ENCODE assay signal across 8 mouse cellular contexts in the genomic region with DNA sequence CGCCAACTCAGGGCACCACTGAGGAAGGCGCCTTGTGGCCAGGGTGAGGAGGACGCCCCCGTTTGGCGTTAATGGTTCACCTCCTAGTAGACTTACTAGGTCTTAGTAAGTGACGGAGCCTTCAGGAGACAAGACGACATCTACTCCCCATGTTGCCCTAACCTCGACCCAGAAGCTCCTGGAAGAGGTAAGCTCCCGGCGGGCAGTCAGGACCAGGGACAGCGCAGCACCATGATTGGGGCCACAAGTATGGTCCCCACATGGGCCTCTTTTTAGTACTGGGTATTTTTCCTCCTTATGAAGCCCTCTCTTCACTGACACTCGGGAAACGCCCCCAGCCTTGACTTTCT. TPM values are rescaled to one million over a fixed set of nuclear protein-coding genes. Genes with fewer than 3 reads are reported as not detected.
A peak's percentile ranks its signal among the peaks of the same experiment; 100 is the strongest.
DNase-seq lines count a peak whose midpoint lies in the region; ATAC-seq lines count a peak whose summit lies in the region.

No protein-coding gene starts in this region.

- H3K27me3 ChIP-seq in heart, embryonic 13.5 days (replicated peaks): peaks cover 58% of the 10 kb centered on the region
- H3K27me3 ChIP-seq in hindbrain, embryonic 11.5 days (ENCODE audit: control insufficient read depth, insufficient read depth, low read length): peaks cover 7% of the 10 kb centered on the region; the same call in 1 of the 2 replicates
- H3K27me3 ChIP-seq in liver, embryonic 16.5 days (ENCODE audit: control insufficient read depth, insufficient read depth, low read depth, low read length): peaks cover 59% of the 10 kb centered on the region
- peaks cover 13% of the 10 kb centered on the region for H3K27me3 ChIP-seq in stomach, embryonic 14.5 days (ENCODE audit: control insufficient read depth, insufficient read depth, low read length)

- H3K9ac ChIP-seq in heart, embryonic 13.5 days: no peak overlapping the region; the same call in 1 of the 2 replicates
- peak overlapping the region; percentile 93 for H3K9ac ChIP-seq in hindbrain, embryonic 11.5 days (ENCODE audit: low read depth, low read length)
- H3K9ac ChIP-seq in liver, embryonic 16.5 days (ENCODE audit: low read depth, low read length): no peak overlapping the region
- H3K9ac ChIP-seq in stomach, embryonic 14.5 days (replicated peaks; ENCODE audit: low read depth, low read length): peak overlapping the region; percentile 3; the same call in 1 of the 2 replicates

- no peak for ATAC-seq in heart, embryonic 13.5 days (ENCODE audit: extremely low read depth, insufficient number of reproducible peaks, low FRiP score, low TSS enrichment)
- ATAC-seq in hindbrain, embryonic 11.5 days (ENCODE audit: low FRiP score): peak; percentile 16
- no peak for ATAC-seq in liver, embryonic 16.5 days (ENCODE audit: low read depth)
- no peak for ATAC-seq in stomach, embryonic 14.5 days (ENCODE audit: insufficient number of reproducible peaks, insufficient read depth, low FRiP score, low read depth)

- H3K4me2 ChIP-seq in heart, embryonic 13.5 days: peak overlapping the region; percentile 83
- H3K4me2 ChIP-seq in hindbrain, embryonic 11.5 days (replicated peaks; ENCODE audit: low read depth, low read length): peak overlapping the region; percentile 90
- peak overlapping the region; percentile 62 for H3K4me2 ChIP-seq in liver, embryonic 16.5 days (ENCODE audit: low read depth, low read length)
- peak overlapping the region; percentile 96 for H3K4me2 ChIP-seq in stomach, embryonic 14.5 days (replicated peaks; ENCODE audit: low read depth, low read length)

- no peak overlapping the region for H3K27ac ChIP-seq in heart, embryonic 13.5 days (replicated peaks)
- peak overlapping the region; percentile 72 for H3K27ac ChIP-seq in hindbrain, embryonic 11.5 days (ENCODE audit: low read depth, low read length)
- no peak overlapping the region for H3K27ac ChIP-seq in liver, embryonic 16.5 days (ENCODE audit: low read length)
- no peak overlapping the region for H3K27ac ChIP-seq in stomach, embryonic 14.5 days (ENCODE audit: low read length)

- peak overlapping the region; percentile 69 for H3K4me3 ChIP-seq in heart, embryonic 13.5 days
- H3K4me3 ChIP-seq in hindbrain, embryonic 11.5 days (ENCODE audit: low read depth, low read length): peak overlapping the region; percentile 83
- peak overlapping the region; percentile 50 for H3K4me3 ChIP-seq in liver, embryonic 16.5 days (ENCODE audit: low read depth, low read length)
- peak overlapping the region; percentile 62 for H3K4me3 ChIP-seq in stomach, embryonic 14.5 days (ENCODE audit: low read depth, low read length)

- peaks cover 18% of the 10 kb centered on the region for H3K36me3 ChIP-seq in heart, embryonic 13.5 days
- peaks cover 8% of the 10 kb centered on the region for H3K36me3 ChIP-seq in hindbrain, embryonic 11.5 days (ENCODE audit: control insufficient read depth, insufficient read depth, low read length)
- no peaks in the 10 kb centered on the region for H3K36me3 ChIP-seq in liver, embryonic 16.5 days (ENCODE audit: control insufficient read depth, insufficient read depth)
- peaks cover 9% of the 10 kb centered on the region; the same call in 1 of the 2 replicates for H3K36me3 ChIP-seq in stomach, embryonic 14.5 days (ENCODE audit: control insufficient read depth, insufficient read depth, low read length)

- no peaks in the 10 kb centered on the region for H3K9me3 ChIP-seq in heart, embryonic 13.5 days
- H3K9me3 ChIP-seq in hindbrain, embryonic 11.5 days (ENCODE audit: control insufficient read depth, low read length): no peaks in the 10 kb centered on the region
- H3K9me3 ChIP-seq in liver, embryonic 16.5 days (replicated peaks; ENCODE audit: control insufficient read depth, low read length): no peaks in the 10 kb centered on the region
- H3K9me3 ChIP-seq in stomach, embryonic 14.5 days (ENCODE audit: control insufficient read depth, low read depth, low read length): no peaks in the 10 kb centered on the region

- peaks cover 33% of the 10 kb centered on the region for H3K4me1 ChIP-seq in heart, embryonic 13.5 days
- H3K4me1 ChIP-seq in hindbrain, embryonic 11.5 days (replicated peaks; ENCODE audit: control insufficient read depth, insufficient read depth, low read length): peaks cover 17% of the 10 kb centered on the region
- H3K4me1 ChIP-seq in liver, embryonic 16.5 days (ENCODE audit: control insufficient read depth, low read depth, low read length): peaks cover 9% of the 10 kb centered on the region
- H3K4me1 ChIP-seq in stomach, embryonic 14.5 days (ENCODE audit: control insufficient read depth, insufficient read depth, low read length): peaks cover 17% of the 10 kb centered on the region

- WGBS in heart, embryonic 13.5 days: 1% methylated on average over 13 of the region's 13 CpGs
- 4% methylated on average over 13 of the region's 13 CpGs for WGBS in hindbrain, embryonic 11.5 days
- 2% methylated on average over 13 of the region's 13 CpGs for WGBS in liver, embryonic 16.5 days (ENCODE audit: insufficient replicate concordance)
- 2% methylated on average over 13 of the region's 13 CpGs for WGBS in stomach, embryonic 14.5 days

- no peak for DNase-seq in heart, adult 9 months (ENCODE audit: low spot score in 2 of 2)
- DNase-seq in c-Kit-positive CD71-positive TER-119-negative erythroid progenitor cells, embryonic 14.5 days (ENCODE audit: low read depth): peak; percentile 51
- DNase-seq in hindbrain, embryonic 11.5 days (ENCODE audit: low spot score): peak; percentile 63
- DNase-seq in urinary bladder, postnatal 4 days (ENCODE audit: low spot score in 2 of 2): no peak
- DNase-seq in right cerebral cortex, adult 18-20 months: no peak

RNA-seq across cellular contexts. Expression of gene Mapk11, which starts 0.6 kb away (rescaled TPM):
- polyA plus RNA-seq in heart, embryonic 13.5 days (2015; fragmentation: Nextera tagmentation; extraction: Ambion mirVana): 3.8 and 4.0 TPM in 2 replicates
- 38.5 and 40.4 TPM in 2 replicates for polyA plus RNA-seq in hindbrain, embryonic 11.5 days (2014; fragmentation: Nextera tagmentation; extraction: Ambion mirVana)
- polyA plus RNA-seq in liver, embryonic 16.5 days (2015; fragmentation: Nextera tagmentation; extraction: Ambion mirVana): 0.83 and 0.97 TPM in 2 replicates
- polyA plus RNA-seq in stomach, embryonic 14.5 days (2014; fragmentation: Nextera tagmentation; extraction: Ambion mirVana): 6.5 and 7.9 TPM in 2 replicates

RNA-seq across cellular contexts. Expression of gene Mapk12, which starts 9.5 kb away (rescaled TPM):
- polyA plus RNA-seq in heart, embryonic 13.5 days (2015; fragmentation: Nextera tagmentation; extraction: Ambion mirVana): 19.0 and 20.4 TPM in 2 replicates
- 16.5 and 17.8 TPM in 2 replicates for polyA plus RNA-seq in hindbrain, embryonic 11.5 days (2014; fragmentation: Nextera tagmentation; extraction: Ambion mirVana)
- 1.1 and 1.9 TPM in 2 replicates for polyA plus RNA-seq in liver, embryonic 16.5 days (2015; fragmentation: Nextera tagmentation; extraction: Ambion mirVana)
- 4.4 and 5.2 TPM in 2 replicates for polyA plus RNA-seq in stomach, embryonic 14.5 days (2014; fragmentation: Nextera tagmentation; extraction: Ambion mirVana)

RNA-seq across cellular contexts. Expression of gene Hdac10, which starts 21.5 kb away (rescaled TPM):
- 14.0 and 15.0 TPM in 2 replicates for polyA plus RNA-seq in heart, embryonic 13.5 days (2015; fragmentation: Nextera tagmentation; extraction: Ambion mirVana)
- 9.4 and 10.7 TPM in 2 replicates for polyA plus RNA-seq in hindbrain, embryonic 11.5 days (2014; fragmentation: Nextera tagmentation; extraction: Ambion mirVana)
- polyA plus RNA-seq in liver, embryonic 16.5 days (2015; fragmentation: Nextera tagmentation; extraction: Ambion mirVana): 8.2 and 9.7 TPM in 2 replicates
- 15.0 and 19.6 TPM in 2 replicates for polyA plus RNA-seq in stomach, embryonic 14.5 days (2014; fragmentation: Nextera tagmentation; extraction: Ambion mirVana)

RNA-seq across cellular contexts. Expression of gene Tubgcp6, which starts 27.1 kb away (rescaled TPM):
- 8.9 and 10.7 TPM in 2 replicates for polyA plus RNA-seq in heart, embryonic 13.5 days (2015; fragmentation: Nextera tagmentation; extraction: Ambion mirVana)
- polyA plus RNA-seq in hindbrain, embryonic 11.5 days (2014; fragmentation: Nextera tagmentation; extraction: Ambion mirVana): 17.5 and 17.6 TPM in 2 replicates
- 5.8 and 6.3 TPM in 2 replicates for polyA plus RNA-seq in liver, embryonic 16.5 days (2015; fragmentation: Nextera tagmentation; extraction: Ambion mirVana)
- 17.2 and 20.7 TPM in 2 replicates for polyA plus RNA-seq in stomach, embryonic 14.5 days (2014; fragmentation: Nextera tagmentation; extraction: Ambion mirVana)

RNA-seq across cellular contexts. Expression of gene Plxnb2, which starts 30.6 kb away (rescaled TPM):
- 84.6 and 99.0 TPM in 2 replicates for polyA plus RNA-seq in heart, embryonic 13.5 days (2015; fragmentation: Nextera tagmentation; extraction: Ambion mirVana)
- polyA plus RNA-seq in hindbrain, embryonic 11.5 days (2014; fragmentation: Nextera tagmentation; extraction: Ambion mirVana): 97.4 and 104 TPM in 2 replicates
- polyA plus RNA-seq in liver, embryonic 16.5 days (2015; fragmentation: Nextera tagmentation; extraction: Ambion mirVana): 26.2 and 31.9 TPM in 2 replicates
- 146 and 147 TPM in 2 replicates for polyA plus RNA-seq in stomach, embryonic 14.5 days (2014; fragmentation: Nextera tagmentation; extraction: Ambion mirVana)

Comparison
In these comparisons a context has a peak if more than half of its experiments do, and no peak if none do; other contexts are left out.
1. H3K9ac ChIP-seq: peak in hindbrain, embryonic 11.5 days (single experiment) and stomach, embryonic 14.5 days (single experiment); none in heart, embryonic 13.5 days (single experiment) and liver, embryonic 16.5 days (single experiment).
2. DNase-seq: peak in c-Kit-positive CD71-positive TER-119-negative erythroid progenitor cells, embryonic 14.5 days (single experiment) and hindbrain, embryonic 11.5 days (single experiment); none in heart, adult 9 months (0 of 2), urinary bladder, postnatal 4 days (0 of 2) and right cerebral cortex, adult 18-20 months (single experiment).
3. Peak in every context shown above with its lines, with median percentiles within 50 percentile points of each other: H3K4me2 ChIP-seq and H3K4me3 ChIP-seq.